Mouse (Mus musculus): Measurements from ENCODE around the gene Ppard.

Ppard gene

GRCm38 (mm10) chr17:28340578-28340977, 108.1 kb downstream of the Ppard start:
- DNase-seq (ENCODE audit: low spot score in 2 of 2) = no peak

- peak; percentile 97 to 98 for DNase-seq (ENCODE audit: low spot score in 2 of 2)
Observed at GRCm38 (mm10) chr17:28341091-28341490, 108.6 kb downstream of the Ppard start.

- no peak for DNase-seq (ENCODE audit: low spot score in 2 of 2)
Observed at GRCm38 (mm10) chr17:28344050-28344607, 111.6 kb downstream of the Ppard start.

- no peak for DNase-seq (ENCODE audit: low spot score in 2 of 2)
Observed at GRCm38 (mm10) chr17:28344670-28345069, 112.2 kb downstream of the Ppard start.

- DNase-seq (ENCODE audit: low spot score in 2 of 2) = no peak
Observed at GRCm38 (mm10) chr17:28345271-28345721, 112.8 kb downstream of the Ppard start.

GRCm38 (mm10) chr17:28345882-28346281, 113.4 kb downstream of the Ppard start:
- DNase-seq (ENCODE audit: low spot score in 2 of 2) = no peak

GRCm38 (mm10) chr17:28347327-28347726, 114.8 kb downstream of the Ppard start:
- DNase-seq (ENCODE audit: low spot score in 2 of 2) = no peak

- DNase-seq (ENCODE audit: low spot score in 2 of 2) = no peak
Observed at GRCm38 (mm10) chr17:28348211-28348610, 115.7 kb downstream of the Ppard start.

- peak in 1 of 2 experiments; percentile 66 for DNase-seq (ENCODE audit: low spot score in 2 of 2)
Observed at GRCm38 (mm10) chr17:28349264-28349880, 116.9 kb downstream of the Ppard start.

- no peak for DNase-seq (ENCODE audit: low spot score in 2 of 2)
Observed at GRCm38 (mm10) chr17:28349901-28350465, 117.5 kb downstream of the Ppard start.

GRCm38 (mm10) chr17:28350466-28351352, 118.2 kb downstream of the Ppard start, which contains the start of gene Tead3:
Tead3 (minus strand) TSS chr17:28350817.
- peak; percentile 73 to 80 for DNase-seq (ENCODE audit: low spot score in 2 of 2)

Data from urinary bladder, adult 18-20 months (tissue).